Mouse (Mus musculus) CH12.LX (cell line): ENCODE data around the gene Fam205a1.

Experiments
- CHD1 ChIP-seq: IDR thresholded peaks from 2 replicates; pipeline ENCODE4 v1.6.1; 2012; ENCODE audit warnings: low read depth, low read length, improper control_type of control experiment, inconsistent platforms
- CTCF ChIP-seq, 2 experiments: IDR thresholded peaks in 1 of 2; conservative IDR thresholded peaks in 1 of 2; 2 replicates each; pipeline ENCODE4 v1.5.1; 2011 to 2012; ENCODE audit warnings: low read depth in 2 of 2, low read length in 2 of 2, improper control_type of control experiment in 1 of 2, inconsistent platforms in 1 of 2, mild to moderate bottlenecking in 1 of 2, moderate library complexity in 1 of 2
- EP300 ChIP-seq: IDR thresholded peaks from 2 replicates; pipeline ENCODE4 v1.6.1; 2011; ENCODE audit warnings: low read length, improper control_type of control experiment
- HCFC1 ChIP-seq: IDR thresholded peaks from 2 replicates; pipeline ENCODE4 v1.6.1; 2012; ENCODE audit warnings: low read depth, mild to moderate bottlenecking, inconsistent platforms, low read length, improper control_type of control experiment
- MAX ChIP-seq: IDR thresholded peaks from 2 replicates; pipeline ENCODE4 v1.6.1; 2011; ENCODE audit warnings: low read length, improper control_type of control experiment
- MYC ChIP-seq: IDR thresholded peaks from 2 replicates; pipeline ENCODE4 v1.6.1; 2011; ENCODE audit warnings: low read depth, mild to moderate bottlenecking, improper control_type of control experiment, low read length
- POLR2A ChIP-seq: IDR thresholded peaks from 2 replicates; pipeline ENCODE4 v1.6.1; 2011; ENCODE audit warnings: low read depth, mild to moderate bottlenecking, improper control_type of control experiment, low read length
- RAD21 ChIP-seq: IDR thresholded peaks from 2 replicates; pipeline ENCODE4 v1.6.1; 2011; ENCODE audit warnings: low read depth, mild to moderate bottlenecking, low read length, improper control_type of control experiment, moderate library complexity
- USF1 ChIP-seq: IDR thresholded peaks from 2 replicates; pipeline ENCODE4 v1.6.1; 2014; ENCODE audit warnings: low read depth, mild to moderate bottlenecking, inconsistent platforms, low read length, improper control_type of control experiment
- ZMIZ1 ChIP-seq: IDR thresholded peaks from 2 replicates; pipeline ENCODE4 v1.6.1; 2012; ENCODE audit warnings: low read depth, mild to moderate bottlenecking, inconsistent platforms, low read length, improper control_type of control experiment

- TF ChIP-seq CTCF (conservative IDR thresholded peaks at IDR 0.05 in 1 of 2, IDR thresholded peaks at IDR 0.05 in 1 of 2; ENCODE audit: low read depth in 2 of 2, low read length in 2 of 2) (no peak), POLR2A (no peak), USF1 (no peak), MYC (no peak), CHD1 (no peak), HCFC1 (no peak), RAD21 (no peak), ZMIZ1 (no peak), MAX (no peak), EP300 (no peak)
Observed at GRCm38 (mm10) chr4:42868193-42868592, 14.5 kb upstream of the Fam205a1 start.
